Mouse (Mus musculus): ENCODE measurements around the gene Amph. TPM values are rescaled to one million over a fixed set of nuclear protein-coding genes. Genes with fewer than 3 reads are reported as not detected.
A peak's percentile ranks its signal among the peaks of the same experiment; 100 is the strongest.

Gene Amph
- polyA plus RNA-seq, 1 experiment from 2014 or later: 1.3 TPM

DNA sequence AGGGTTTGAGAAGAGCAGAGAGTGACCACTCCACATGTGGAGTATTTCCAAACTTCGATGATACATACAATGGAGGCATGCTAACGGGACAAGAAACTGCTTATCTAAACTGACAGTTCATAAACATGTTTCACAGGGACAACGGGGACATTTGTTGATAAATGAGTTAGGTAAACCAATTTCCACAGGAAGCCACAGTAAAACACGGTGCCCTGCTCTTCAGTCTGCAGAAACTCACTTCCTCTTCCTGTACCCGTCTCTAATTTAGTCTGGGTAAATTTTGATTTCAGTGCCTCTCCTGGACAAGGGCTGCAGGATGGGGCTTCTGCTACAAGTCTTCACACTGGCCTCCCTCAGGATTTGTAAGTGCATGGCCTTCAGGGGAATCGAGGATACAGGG lies 242.0 kb downstream of the Amph start:
- Histone ChIP-seq H3K4me3 (ENCODE audit: low read depth, low read length) (no peak overlapping the region), H3K9ac (no peak overlapping the region), H3K9me3 (ENCODE audit: low read depth, low read length) (no peaks in the 10 kb centered on the region), H3K27me3 (ENCODE audit: insufficient read depth, low read length) (no peaks in the 10 kb centered on the region), H3K36me3 (ENCODE audit: insufficient read depth) (no peaks in the 10 kb centered on the region), H3K27ac (ENCODE audit: low read depth) (no peak overlapping the region), H3K4me1 (ENCODE audit: insufficient read depth) (no peaks in the 10 kb centered on the region), H3K4me2 (no peak overlapping the region)
- ATAC-seq (ENCODE audit: insufficient read depth) (no peak), DNase-seq (peak; percentile 1)
- 28% methylated on average over 6 of the region's 6 CpGs for WGBS
- TF ChIP-seq CTCF (IDR thresholded peaks at IDR 0.05; ENCODE audit: low read depth): no peak

DNA sequence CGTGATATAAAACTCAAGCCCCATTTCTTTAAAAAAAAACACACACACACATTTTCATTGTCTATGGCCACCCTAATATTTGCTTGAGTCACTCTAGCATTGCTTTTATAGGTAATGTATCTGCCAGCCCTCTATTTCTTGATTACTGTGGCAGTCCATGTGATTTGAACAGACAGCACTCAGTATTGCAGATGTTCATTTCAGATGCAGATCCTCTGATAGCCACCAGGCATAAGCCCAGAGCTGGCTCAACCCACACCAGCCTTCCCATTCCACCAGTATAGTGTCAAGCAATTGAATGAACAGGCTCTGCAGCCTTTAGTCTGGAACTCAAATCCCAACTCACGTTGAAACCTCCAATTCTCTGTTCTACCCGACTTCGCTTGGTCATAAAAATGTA lies 246.8 kb downstream of the Amph start:
- Histone ChIP-seq H3K9ac (no peak overlapping the region), H3K27me3 (ENCODE audit: insufficient read depth, low read length) (no peaks in the 10 kb centered on the region), H3K4me3 (ENCODE audit: low read depth, low read length) (no peak overlapping the region), H3K4me1 (ENCODE audit: insufficient read depth) (no peaks in the 10 kb centered on the region), H3K4me2 (no peak overlapping the region), H3K27ac (ENCODE audit: low read depth) (no peak overlapping the region), H3K9me3 (ENCODE audit: low read depth, low read length) (no peaks in the 10 kb centered on the region), H3K36me3 (ENCODE audit: insufficient read depth) (no peaks in the 10 kb centered on the region)
- 86% methylated on average over 4 of the region's 4 CpGs for WGBS
- no peak for DNase-seq
- no peak for ATAC-seq (ENCODE audit: insufficient read depth)
- no peak for TF ChIP-seq CTCF (IDR thresholded peaks at IDR 0.05; ENCODE audit: low read depth)

GRCm38 (mm10) chr13:19195456-19195855 lies 247.5 kb downstream of the Amph start:
- Histone ChIP-seq H3K4me1 (ENCODE audit: insufficient read depth) (no peaks in the 10 kb centered on the region), H3K27me3 (ENCODE audit: insufficient read depth, low read length) (no peaks in the 10 kb centered on the region), H3K4me3 (ENCODE audit: low read depth, low read length) (no peak overlapping the region), H3K9ac (no peak overlapping the region), H3K9me3 (ENCODE audit: low read depth, low read length) (no peaks in the 10 kb centered on the region), H3K36me3 (ENCODE audit: insufficient read depth) (no peaks in the 10 kb centered on the region), H3K27ac (ENCODE audit: low read depth) (no peak overlapping the region), H3K4me2 (no peak overlapping the region)
- 47% methylated on average over 1 of the region's 1 CpGs for WGBS
- DNase-seq: no peak
- no peak for TF ChIP-seq CTCF (IDR thresholded peaks at IDR 0.05; ENCODE audit: low read depth)
- ATAC-seq (ENCODE audit: insufficient read depth): no peak

Other genes starting within 250 kb of the Amph start
- gene Vps41, start 230.9 kb upstream of the Amph start, polyA plus RNA-seq (2014; fragmentation: Nextera tagmentation; extraction: Ambion mirVana): 61.7 and 61.9 TPM in 2 replicates